In the genomic region with DNA sequence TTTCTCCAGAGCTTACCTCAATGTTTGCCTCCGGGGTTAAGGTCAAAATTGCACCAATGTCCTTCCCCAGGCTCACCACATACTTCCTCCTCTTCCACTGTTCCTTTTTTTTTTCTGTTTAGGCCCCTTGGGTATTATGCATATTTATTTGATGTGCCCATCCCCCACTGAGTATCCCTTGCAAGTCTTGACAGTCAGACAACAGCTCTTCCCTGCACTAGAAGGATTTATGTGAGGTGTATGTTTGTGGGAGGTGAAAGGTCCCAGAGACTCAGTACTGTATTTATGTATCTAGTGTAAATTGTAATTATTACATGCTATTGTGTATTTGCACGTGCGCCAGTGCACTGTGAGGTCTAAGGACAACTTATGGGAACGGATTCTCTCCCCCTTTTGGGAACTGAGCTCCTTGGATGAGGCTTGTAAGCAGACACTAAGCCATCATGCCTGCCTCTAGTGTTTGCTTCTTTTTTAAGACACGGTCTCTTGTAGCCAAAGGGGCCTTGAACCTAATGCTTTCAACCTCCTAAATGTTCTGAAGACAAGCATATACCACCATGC, we compare ENCODE assay signal across 12 mouse cellular contexts. TPM values are rescaled to one million over a fixed set of nuclear protein-coding genes. Genes with fewer than 3 reads are reported as not detected.
DNase-seq lines count a peak whose midpoint lies in the region; TF ChIP-seq lines count a peak whose summit lies in the region.
"Had no signal": no experiment of that assay in that cellular context is flagged by ENCODE, and none has a peak within 500 bp of the region (broad histone marks: within the 10 kb centered on the region; RNA-seq: fewer than 3 reads in every experiment).

No protein-coding gene starts in this region.

- no peaks in the 10 kb centered on the region for H3K27me3 ChIP-seq in spleen, adult 2 months (ENCODE audit: control insufficient read depth, insufficient read depth, low read length)

- 64% methylated on average over 5 of the region's 5 CpGs for WGBS in spleen, adult 2 months
- WGBS in lung, adult 2 months = 58% methylated on average over 5 of the region's 5 CpGs

- H3K4me3 ChIP-seq in spleen, adult 2 months (ENCODE audit: extremely low read depth, insufficient read depth, insufficient read length) = no peak overlapping the region
- H3K4me3 ChIP-seq in lung, adult 2 months (replicated peaks; ENCODE audit: extremely low read depth, low read depth, low read length) = no peak overlapping the region

- no peak for TF ChIP-seq CTCF in spleen, adult 2 months (IDR thresholded peaks at IDR 0.05; ENCODE audit: extremely low read depth, insufficient read depth, insufficient read length, insufficient replicate concordance)
- TF ChIP-seq CTCF in lung, adult 2 months (IDR thresholded peaks at IDR 0.05; ENCODE audit: insufficient read depth, low read length) = no peak

- DNase-seq in embryo, embryonic 10.5 days (ENCODE audit: low spot score) = peak; percentile 19
- DNase-seq in embryo, embryonic 10 days (ENCODE audit: low spot score) = no peak
- no peak for DNase-seq in spleen, adult 2 months (ENCODE audit: low read depth in 1 of 2, low spot score in 2 of 2)
- no peak for DNase-seq in spleen, postnatal 4 days (ENCODE audit: low spot score in 2 of 2)
- DNase-seq in lung, adult 2 months = peak; percentile 20
- DNase-seq in right cerebral cortex, postnatal 25 days = no peak
- no peak for DNase-seq in adrenal gland, postnatal 10 days
- DNase-seq in adrenal gland, postnatal 25 days = no peak
- DNase-seq: kidney, postnatal 14 days had no signal

- H3K4me1 ChIP-seq in spleen, adult 2 months (ENCODE audit: control insufficient read depth, insufficient read depth, insufficient read length) = peaks cover 10% of the 10 kb centered on the region; the same call in 1 of the 2 replicates
- H3K4me1 ChIP-seq in lung, adult 2 months (ENCODE audit: control insufficient read depth, insufficient read depth, low read length) = peaks cover 5% of the 10 kb centered on the region

- no peak for TF ChIP-seq POLR2A in spleen, adult 2 months (IDR thresholded peaks at IDR 0.05; ENCODE audit: low read depth, low read length)
- no peak for TF ChIP-seq POLR2A in lung, adult 2 months (IDR thresholded peaks at IDR 0.05; ENCODE audit: borderline replicate concordance, extremely low read depth, low read depth, low read length)

- H3K27ac ChIP-seq in spleen, adult 2 months (ENCODE audit: insufficient read depth, low read length) = 0 out of 2 replicates have a peak overlapping the region, but pooled peaks have one; percentile 1
- H3K27ac ChIP-seq: neural tube, embryonic 13.5 days had no signal

- H3K36me3 ChIP-seq in spleen, adult 2 months (ENCODE audit: control insufficient read depth, insufficient read depth, low read length) = peaks cover 34% of the 10 kb centered on the region
- H3K36me3 ChIP-seq: embryonic facial prominence, embryonic 10.5 days; midbrain, embryonic 10.5 days; neural tube, embryonic 13.5 days had no signal

RNA-seq across cellular contexts. Expression of a gene that starts 1.0 kb away (rescaled TPM):
- polyA plus RNA-seq in spleen, adult 2 months (2012; rRNA removed) = 219 and 378 TPM in 2 replicates
- polyA plus RNA-seq in lung, adult 2 months (2012; rRNA removed) = 144 and 340 TPM in 2 replicates
- 10 to 100 TPM; 48.0 to 99.9 TPM for total RNA-seq in adrenal gland, postnatal 10 days (2021)
- 37.5 and 38.2 TPM in 2 replicates for total RNA-seq in adrenal gland, postnatal 25 days (2021)

RNA-seq across cellular contexts. Expression of a gene that starts 12.8 kb away (rescaled TPM):
- polyA plus RNA-seq in spleen, adult 2 months (2012; rRNA removed) = 1.4 and 1.7 TPM in 2 replicates
- polyA plus RNA-seq in lung, adult 2 months (2012; rRNA removed) = 0.53 and 1.8 TPM in 2 replicates
- total RNA-seq in adrenal gland, postnatal 10 days (2021) = 10 to 100 TPM; 18.5 to 18.7 TPM
- 19.3 and 27.3 TPM in 2 replicates for total RNA-seq in adrenal gland, postnatal 25 days (2021)

Comparison
In these comparisons a context has a peak if more than half of its experiments do, and no peak if none do; other contexts are left out.
1. DNase-seq: peak in embryo, embryonic 10.5 days (single experiment) and lung, adult 2 months (single experiment); none in embryo, embryonic 10 days (single experiment), spleen, adult 2 months (0 of 2), spleen, postnatal 4 days (0 of 2), right cerebral cortex, postnatal 25 days (single experiment), adrenal gland, postnatal 10 days (single experiment) and adrenal gland, postnatal 25 days (single experiment).